Mouse (Mus musculus) A20 (cell line): ENCODE measurements around the gene Plppr2.

Source experiments
- DNase-seq: peaks from one replicate; pipeline ENCODE4 v3.0.0-alpha.2; 2011; ENCODE audit warnings: low read depth, low spot score

Gene Plppr2

DNA sequence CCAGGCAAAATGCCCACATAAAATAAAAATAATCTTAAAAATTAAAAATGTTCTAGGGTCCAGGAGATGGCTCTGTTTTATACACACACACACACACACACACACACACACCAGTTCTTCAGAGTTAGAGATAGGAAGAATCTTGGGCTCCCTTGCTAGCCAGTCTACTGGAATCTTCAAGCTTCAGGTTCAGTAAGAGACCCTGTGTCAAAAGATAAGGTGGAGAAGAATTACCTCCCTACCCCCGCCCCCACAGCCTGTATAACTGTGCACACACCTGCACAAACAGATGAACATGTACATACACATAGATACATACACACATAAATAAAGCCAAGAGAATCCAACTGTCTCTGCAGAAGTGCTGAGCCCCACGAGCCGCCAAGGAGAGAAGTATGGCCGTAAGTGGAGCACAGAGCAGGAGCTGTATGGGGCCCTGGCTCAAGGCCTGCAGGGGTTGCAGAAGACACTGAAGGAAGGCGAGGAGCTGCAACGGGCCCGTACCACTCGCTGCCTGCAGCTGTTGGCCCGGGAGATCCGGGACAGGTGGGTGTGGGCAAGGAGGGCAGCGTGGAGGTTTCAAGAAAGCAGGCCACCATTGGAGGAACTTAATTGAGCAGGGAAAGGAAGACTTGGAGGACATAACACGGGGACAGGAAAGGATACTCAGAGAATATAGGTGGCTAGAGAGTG, 4.2 kb upstream of the Plppr2 start:
- DNase-seq = no peak

DNA sequence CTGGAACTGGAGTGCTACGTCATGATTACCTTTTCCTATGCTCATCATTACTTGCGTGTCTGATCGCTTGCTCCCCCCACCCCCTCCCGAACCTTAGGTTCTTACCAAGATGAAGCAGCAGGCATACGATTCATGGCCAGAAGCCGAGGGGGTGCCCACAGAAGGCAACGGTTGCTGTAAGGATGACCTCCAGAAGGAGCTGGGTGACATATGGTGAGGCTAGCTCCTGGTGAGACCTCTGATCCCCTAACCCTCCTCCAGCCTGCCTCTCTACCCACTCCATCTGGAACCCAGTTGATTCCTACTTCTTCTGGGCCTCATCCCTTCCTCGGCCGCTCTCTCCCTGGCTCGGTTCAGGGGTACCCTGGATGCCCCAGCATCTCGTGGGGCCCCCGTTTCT, 2.8 kb upstream of the Plppr2 start:
- no peak for DNase-seq

DNA sequence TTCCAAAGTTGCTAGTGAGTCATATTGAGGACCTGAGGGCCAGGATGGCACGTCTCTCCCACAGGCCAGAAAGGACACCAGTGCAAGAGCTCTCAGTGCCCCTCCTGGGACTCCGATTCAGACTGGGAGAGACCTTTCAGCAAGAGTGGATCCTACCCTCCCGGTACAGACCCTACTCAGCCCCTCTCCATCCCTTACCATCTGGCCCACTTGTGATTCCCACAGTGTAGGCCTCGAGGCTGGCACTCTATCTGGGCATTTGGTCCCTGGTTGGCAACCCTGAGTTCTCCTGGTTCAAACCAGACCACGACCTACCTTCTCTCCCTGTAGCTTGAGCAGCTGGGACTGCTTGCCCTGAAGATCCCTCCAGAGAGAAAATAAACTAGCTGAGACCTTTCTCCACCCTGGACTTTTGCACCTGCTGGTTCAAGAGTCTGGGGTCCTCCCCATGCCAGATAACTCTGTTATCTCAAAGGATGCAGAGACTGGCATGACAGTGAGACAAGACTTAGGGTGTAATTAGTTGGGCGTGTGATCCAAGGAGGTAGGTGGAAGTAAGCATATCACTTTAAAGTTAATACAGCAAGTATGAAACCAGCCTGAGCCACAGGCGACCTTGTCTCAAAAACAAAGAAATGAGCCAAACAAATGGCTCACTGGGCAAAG, 1.2 kb upstream of the Plppr2 start:
- DNase-seq = no peak

DNA sequence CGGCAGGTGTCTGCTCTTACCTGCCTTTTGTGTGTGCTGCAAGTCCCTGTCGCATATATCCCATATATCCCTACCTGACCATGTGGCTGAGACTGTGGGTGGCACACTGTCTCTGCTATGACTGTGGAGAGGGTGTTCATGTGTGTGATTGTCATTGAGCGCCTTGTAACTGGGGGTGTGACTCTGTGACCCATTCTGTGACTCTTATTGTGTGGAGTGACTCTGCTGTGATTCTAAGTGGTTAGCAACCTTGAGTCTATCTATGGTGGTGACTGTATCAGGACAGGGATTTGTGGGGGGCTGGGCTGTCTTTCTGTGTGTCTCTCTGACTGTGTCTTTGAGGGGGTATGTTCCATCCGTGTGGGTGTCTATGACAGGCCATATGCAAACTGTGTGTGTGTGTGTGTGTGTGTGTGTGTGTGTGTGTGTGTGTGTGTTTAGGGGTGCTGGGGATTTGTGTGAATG, 910 bp downstream of the Plppr2 start:
- no peak for DNase-seq

DNA sequence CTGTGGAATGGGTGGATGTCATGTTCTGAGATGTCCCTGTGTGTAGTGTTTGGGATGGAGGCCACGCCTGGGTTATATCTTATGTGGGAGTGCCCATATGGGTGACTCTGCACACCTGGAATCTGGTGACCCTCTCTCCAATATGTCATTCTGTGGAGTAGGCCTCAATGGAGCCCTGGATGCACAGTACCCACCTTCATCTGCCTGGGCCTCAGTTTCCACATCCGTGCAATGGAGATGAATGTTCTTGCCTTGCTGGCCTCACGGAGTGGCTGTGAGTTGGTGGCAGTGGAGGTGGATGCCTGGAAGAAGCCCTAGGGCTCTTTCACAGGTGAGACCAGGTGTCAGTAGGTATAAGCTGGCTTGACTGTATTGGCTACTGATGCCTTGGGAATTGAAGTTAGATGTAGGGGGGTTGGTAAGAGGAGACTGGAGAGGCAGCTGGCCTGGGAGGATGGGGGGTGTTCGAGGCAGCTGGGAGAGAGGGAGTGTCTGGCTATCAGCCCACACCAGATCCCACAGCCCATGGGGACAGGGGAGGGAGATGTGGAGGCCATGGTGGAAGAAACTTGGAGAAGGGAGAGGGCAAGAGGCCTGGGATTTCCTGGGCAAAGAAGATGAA, 1.5 kb downstream of the Plppr2 start:
- DNase-seq = no peak

DNA sequence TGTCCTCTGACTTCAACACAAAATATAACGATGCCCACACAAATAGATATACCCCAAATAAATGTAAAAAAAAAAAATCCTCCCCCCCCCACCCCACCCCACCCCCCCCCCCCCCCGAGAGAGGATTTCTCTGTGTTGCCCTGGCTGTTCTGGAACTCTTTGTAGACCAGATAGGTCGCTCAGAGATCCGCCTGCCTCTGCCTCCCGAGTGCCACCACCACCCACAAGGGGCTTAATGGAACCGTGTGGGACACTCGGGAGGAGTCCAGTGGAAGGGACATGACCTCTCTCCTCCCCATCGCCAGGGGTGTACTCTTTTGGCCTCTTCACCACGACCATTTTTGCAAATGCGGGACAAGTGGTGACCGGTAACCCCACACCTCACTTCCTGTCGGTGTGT, 6.2 kb downstream of the Plppr2 start:
- DNase-seq = no peak

DNA sequence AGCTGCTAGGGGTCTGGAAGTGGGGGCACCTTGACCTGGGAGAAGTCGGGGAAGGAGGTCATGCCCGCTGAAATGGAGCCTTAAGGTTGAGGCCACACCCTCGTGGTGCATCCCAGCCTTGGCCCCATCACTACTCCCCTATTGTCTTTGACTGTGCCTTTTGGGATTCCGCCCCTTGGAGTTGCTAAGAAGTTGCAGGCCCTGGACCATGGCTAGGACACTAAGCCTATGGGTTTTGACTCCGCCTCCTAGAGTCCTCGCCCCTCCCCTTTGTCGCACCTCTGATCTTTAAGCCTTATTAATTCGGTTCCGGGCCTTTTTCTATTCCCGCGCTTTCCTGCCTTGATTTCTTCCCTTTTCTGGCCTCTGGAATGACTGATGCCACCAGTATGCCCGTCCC, 6.8 kb downstream of the Plppr2 start:
- DNase-seq = no peak

DNA sequence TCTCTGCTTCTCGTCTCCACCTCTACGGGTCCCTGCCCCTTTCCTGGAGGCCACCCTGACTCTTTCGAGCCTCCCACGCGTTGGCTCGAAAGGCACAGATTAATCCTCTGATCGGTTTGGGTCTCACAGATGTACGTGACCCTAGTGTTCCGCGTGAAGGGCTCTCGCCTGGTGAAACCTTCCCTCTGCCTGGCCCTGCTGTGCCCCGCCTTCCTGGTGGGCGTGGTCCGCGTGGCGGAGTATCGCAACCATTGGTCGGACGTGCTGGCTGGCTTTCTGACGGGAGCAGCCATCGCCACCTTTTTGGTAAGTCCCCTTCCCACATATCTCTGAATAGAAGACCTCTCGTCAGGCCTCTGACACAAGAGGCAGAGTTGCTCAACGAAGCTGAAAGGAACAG, 7.4 kb downstream of the Plppr2 start:
- DNase-seq = peak; percentile 73

DNA sequence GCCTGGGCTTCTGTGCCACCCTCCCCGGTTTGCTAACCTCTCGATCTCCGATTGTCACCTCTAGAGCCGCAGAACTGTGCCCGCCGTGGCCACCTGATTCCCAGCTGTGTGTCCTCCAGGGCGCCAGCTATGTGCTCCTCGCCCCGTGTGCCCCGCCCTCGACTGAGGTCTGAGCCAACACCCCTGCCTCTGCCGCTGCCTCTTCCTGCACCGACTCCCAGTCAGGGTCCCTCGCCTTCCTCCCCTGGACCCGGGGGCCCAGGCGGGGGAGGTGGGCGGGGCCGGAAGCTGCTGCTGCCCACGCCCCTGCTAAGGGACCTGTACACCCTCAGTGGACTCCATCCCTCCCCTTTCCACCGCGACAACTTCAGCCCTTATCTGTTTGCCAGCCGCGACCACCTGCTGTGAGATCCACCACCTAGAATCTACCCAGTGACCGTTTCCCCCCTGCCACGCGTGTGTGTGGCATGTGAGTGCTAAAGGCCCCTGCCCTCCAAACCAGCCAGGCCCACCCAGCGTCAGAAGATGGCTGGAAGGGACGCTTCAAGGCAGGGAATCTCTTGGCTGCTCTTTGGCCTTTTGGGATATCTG, 10.8 kb downstream of the Plppr2 start:
- no peak for DNase-seq

DNA sequence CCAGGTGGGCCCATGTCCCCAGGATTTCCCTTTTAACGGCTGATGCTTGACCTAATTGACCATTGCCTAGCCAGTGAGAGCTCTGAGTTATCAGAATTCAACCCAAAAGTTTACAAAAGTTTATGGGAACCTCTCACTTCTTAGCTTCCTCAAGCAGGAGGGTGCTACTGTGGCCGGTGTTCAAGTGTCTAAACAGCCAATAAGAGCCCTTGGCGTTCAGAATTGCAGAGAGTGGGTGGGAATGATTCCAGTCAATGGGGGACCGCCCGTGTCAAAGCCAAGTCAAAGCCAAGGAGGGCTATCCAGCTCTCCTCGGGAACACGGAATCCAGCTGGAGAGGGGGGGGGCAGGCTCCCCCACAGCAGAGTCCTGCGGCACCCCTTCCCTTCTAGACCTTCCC, 11.3 kb downstream of the Plppr2 start:
- DNase-seq = no peak

DNA sequence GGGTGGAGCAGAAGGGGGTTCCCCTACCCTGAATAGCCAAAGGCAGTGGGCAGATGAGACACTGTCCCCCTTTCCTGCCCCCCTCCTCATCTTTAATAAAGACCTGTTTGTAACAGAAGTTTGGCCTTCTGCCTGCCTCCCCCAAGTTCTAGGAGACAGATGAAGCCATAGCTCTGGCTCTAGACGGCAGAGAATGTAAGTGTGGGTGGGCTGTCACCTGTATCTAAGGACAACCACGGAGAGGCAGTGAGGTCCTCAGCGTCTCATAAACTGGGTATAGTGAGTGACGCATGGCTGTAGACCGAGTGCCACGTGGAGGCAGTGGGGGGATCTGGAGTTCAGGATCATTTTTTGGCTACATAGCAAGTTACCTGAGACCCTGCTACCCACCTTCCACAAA, 12.0 kb downstream of the Plppr2 start:
- no peak for DNase-seq

DNA sequence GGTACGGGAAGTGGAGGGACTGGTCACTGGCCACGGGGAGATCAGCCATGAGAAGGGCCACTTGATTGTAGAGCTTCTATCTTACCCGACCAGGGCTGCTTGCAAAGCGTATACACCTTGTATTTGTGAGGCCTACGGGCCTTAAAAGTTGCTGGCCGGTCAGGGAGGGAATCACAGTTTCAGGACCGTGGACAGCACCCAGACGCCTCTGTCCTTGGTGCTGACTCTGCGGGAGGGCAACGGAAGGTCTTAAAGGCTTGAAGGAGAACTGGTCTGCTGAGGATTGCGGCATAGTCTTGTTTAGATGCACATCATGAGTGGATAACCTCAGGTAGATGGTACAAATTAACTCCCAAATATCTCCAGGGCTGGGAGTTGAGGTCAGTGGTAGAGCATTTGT, 13.5 kb downstream of the Plppr2 start:
- DNase-seq = peak; percentile 37

DNA sequence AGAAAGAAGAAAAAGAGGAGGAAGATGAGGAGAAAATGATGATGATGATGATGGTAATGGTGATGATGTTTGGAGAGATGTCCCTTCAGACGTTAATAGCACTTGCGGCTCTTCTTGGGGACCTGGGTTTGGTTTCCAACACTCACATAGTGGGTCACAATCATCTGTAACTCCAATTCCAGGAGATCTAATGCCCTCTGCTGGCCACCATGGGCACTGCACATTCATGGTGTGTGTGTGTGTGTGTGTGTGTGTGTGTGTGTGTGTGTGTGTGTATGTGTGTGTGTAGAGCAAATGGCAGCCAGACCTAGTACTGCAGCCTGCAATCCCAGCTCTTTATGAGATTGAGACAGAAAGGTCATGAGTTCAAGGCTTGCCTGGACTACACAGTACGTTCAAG, 15.1 kb downstream of the Plppr2 start:
- no peak for DNase-seq

DNA sequence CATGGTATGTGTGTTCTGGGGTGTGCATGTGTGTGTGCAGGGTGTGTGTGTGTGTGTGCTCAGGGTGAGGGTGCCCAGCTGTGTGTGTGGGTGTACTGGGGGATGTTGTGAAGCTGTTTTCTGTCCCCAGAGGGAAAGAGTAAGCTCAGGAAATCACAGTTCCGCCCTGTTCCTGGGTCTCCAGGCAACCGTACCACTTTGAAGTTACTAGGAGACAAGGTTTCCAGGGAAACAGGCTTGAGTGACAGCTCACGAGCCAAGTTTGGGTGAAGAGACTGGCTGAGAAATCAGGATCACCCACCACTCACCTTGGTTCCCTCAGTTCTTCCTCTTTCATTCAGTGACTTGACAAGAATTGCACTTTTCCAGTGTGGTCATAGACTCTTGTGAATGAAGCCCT, 16.8 kb downstream of the Plppr2 start:
- DNase-seq = no peak

DNA sequence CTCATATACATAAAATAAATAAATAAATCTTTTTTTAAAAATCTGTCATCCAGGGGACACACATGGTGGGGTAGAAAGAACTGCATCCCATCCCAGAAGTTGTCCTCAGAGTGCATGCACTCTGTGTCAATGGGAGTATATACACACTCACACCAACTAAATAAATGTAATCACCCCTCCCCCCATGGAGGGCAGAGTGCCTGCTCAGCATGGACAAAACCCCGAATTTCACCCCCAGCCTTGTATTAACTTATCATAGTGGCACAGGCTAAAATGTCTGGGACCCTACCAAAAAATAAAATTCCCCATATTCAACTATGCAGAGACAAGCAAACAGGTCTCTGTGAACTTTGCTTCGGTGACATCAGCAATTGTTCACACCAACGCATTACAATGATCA, 17.8 kb downstream of the Plppr2 start:
- DNase-seq = no peak

DNA sequence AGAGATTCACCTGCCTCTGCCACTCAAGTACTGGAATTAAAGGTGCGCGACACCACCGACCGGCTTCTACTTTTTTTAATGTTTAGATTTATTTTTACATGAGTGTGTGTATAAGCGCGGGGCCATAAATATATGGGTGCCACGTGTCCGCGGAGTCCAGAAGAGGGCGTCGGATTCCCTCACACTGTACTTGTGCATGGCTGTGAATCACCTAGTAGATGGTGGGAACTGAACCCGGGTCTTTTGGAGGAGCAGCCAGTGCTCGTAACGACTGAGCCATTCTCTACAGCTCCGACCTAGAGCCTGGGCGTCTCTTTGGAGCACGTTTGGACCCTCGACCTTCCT, 18.4 kb downstream of the Plppr2 start:
- no peak for DNase-seq

DNA sequence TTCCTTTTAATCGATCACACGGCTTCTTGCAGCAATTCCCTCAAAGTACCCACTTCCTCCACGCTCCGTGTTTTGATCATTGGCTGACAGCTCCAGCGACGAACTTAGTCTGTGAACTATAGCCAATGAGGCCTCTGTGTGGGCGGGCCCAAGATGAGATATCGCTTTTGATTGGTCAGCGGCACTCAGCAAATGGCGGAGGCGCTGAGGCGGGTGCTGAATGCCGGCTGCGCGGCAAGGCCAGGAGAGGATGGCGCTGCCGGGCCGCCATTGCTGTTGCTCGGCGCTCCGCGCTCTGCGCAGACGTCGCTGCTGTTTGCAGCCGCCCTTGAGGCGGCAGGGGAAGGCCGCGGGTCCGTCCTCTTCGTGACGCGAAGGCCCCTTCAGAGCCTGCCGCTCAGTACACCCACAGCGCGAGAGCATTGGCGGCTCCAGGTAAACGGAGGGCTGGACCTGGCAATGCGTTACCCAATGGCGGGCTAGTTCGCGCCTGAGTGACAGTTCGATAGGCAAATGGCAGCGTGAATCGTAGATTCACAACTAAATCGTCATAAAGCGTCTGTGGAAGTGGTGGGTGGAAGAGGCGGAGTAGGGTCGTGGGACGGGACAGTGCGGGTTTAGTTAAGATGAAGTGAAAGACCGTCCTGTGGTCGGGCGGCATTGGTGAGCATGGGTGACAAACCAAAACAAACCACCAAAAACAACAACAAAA, 18.9 kb downstream of the Plppr2 start, which contains the start of gene Swsap1:
Gene Swsap1, plus strand, starts transcription at position 186 of the 712 bp plus-strand sequence.
- peak; percentile 95 for DNase-seq

DNA sequence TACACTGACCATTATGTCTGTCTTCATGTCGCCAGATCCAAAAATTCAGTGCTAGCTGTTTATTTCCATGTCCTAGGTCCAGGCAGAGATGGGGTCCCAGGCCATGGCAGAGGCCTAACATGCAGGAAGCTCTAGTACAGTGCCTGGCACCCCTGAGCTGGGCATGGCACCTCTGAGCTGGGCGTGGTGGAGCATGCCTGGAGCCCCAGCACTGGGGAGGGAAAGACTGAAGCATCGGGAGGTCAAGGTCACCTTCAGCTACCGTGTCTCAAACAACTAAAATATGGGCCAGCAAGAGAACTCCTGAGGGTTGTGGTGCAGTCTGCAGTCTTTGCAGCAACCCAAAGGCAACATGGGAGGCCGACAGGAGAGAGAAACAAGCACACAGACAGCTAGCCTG, 21.5 kb downstream of the Plppr2 start:
- no peak for DNase-seq

DNA sequence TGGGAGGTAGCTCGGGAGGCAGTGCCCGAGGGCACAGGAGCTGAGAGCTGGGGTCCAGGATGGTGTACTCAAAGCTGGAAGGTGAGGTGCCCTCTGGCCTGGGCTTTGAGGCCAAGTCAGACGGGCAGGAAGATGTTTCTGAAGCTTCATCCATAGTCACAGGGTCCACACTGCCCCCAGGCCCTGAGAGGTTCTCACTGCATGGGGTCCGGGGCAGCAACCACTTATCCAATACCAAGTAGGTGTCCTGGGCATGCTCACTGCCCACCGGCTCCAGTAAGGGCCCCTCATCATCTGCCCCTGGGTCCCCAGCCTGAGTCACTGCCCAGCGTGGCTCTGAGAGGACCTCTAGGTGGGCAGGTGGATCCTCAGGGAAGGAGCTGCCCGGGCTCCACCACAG, 22.4 kb downstream of the Plppr2 start:
- no peak for DNase-seq

DNA sequence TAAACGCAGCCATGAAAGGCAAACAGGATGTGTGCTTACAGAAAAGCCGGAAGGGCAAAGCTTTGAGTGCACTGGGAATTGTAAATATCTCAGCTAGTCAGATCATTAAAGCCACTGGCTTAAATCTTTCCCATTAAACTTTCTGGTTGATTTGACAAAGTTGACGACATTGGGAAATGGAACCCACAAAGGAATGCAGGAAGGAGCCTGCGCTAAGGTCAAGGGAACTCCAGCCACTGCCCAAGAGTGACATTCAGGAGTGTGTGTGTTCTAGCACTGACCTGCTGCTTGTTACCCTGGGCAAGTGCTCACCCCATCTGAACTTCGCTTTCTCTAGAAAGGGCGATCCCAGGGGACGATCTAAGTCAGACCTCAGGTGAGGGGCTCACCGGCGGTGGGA, 23.3 kb downstream of the Plppr2 start:
- no peak for DNase-seq

DNA sequence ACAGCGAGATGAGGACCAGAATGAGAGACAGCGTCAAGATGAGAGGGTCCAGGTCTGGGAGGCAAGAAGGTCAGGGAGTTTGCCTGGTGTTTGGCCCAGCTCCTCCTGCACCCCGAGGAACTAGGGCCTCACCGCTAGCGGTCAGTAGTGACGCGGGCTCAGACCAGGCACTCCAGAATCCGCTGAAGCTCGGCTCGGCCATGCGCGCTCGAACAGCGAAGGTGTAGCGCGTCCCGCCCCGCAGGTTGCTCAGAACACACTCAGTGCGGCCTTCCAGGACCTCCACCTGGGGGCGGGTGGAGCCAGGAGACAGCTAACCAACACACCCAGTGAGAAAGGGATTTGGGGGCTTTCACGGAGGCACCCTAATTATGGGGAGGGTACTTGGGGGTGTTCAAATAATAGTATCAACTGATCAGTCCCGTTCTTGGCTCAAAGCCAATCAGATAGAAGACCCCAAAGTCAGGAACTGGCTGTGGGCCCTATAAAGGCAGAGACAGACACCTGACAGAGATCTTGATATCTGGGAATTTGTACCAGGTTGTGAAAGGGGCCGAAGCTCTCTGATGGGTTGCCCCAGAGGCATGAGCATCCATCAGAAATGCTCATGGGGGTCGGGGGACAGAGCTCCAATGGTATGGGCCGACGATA, 23.9 kb downstream of the Plppr2 start:
- DNase-seq = no peak
